Mouse (Mus musculus): ENCODE measurements around the gene Ptprd. TPM values are rescaled to one million over a fixed set of nuclear protein-coding genes. Genes with fewer than 3 reads are reported as not detected.

The Ptprd gene
- polyA plus RNA-seq, 1 experiment from 2014 or later: 14.0 TPM

DNA sequence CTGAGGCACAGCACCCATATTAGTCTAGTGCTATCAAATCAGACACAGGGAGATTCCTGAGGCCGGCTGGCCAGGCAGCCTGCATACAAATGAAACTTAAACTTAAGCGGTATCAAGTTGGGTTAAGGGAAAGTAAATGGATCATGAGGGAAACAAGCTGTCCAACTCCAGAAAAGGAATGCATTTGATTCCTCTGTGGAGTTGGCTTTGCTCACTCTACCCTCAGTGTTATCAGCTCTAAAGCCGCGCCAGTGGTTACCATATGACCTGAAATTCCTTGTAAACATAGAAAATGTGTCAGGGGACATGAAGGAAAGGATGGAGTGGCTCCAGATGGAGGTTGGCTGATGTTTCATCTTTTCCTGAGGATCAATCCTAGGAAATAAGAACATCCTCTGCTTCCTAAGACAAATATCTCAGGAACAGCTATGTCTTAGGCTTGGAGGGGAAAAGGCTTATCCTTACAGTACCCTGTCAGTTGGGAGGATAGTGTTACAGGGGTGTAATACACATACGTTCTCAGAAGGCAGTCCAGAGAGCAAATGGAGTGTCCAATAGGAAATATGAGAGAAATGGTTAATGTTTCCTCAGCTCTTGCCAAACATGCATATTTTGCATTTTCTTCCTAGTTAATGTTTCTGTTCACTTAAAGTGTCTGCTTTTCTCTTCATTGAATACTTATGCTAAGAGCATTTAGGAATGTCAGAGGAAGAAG lies 697.7 kb downstream of the Ptprd start:
- H3K36me3 ChIP-seq (ENCODE audit: control insufficient read depth, insufficient read depth, low read length): no peaks in the 10 kb centered on the region
- H3K9me3 ChIP-seq (replicated peaks; ENCODE audit: control insufficient read depth, low read length): no peaks in the 10 kb centered on the region
- H3K27me3 ChIP-seq (ENCODE audit: control insufficient read depth, insufficient read depth, low read length): no peaks in the 10 kb centered on the region
- no peak overlapping the region for H3K27ac ChIP-seq (ENCODE audit: low read depth, low read length)
- no peak overlapping the region for H3K4me3 ChIP-seq (ENCODE audit: low read depth, low read length)
- ATAC-seq (replicated peaks; ENCODE audit: insufficient number of reproducible peaks, low FRiP score, low TSS enrichment): no peak
- H3K9ac ChIP-seq (ENCODE audit: low read depth, low read length): no peak overlapping the region
- H3K4me1 ChIP-seq (ENCODE audit: control insufficient read depth, insufficient read depth, low read length): no peaks in the 10 kb centered on the region
- WGBS (ENCODE audit: insufficient replicate concordance): 50% methylated on average over 5 of the region's 5 CpGs
- H3K4me2 ChIP-seq: no peak overlapping the region

DNA sequence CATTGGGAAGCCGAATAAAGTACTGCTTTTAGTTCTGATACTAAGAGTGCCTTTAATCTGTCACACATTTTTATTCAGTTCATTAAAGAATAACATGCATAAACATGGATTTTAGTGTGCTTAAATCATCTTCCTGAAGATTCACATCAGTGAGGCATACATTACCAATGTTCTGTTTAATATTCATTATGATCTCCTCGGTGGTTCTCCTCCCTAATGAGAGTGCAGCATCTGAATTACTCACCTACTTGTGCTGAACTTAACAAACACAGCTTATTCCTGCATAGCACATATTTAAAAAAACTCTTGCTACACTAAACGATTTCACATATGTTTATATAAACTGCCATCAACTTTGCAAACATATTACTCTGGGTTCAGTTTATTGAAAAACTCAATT lies 698.7 kb downstream of the Ptprd start:
- no peak overlapping the region for H3K9ac ChIP-seq (ENCODE audit: low read depth, low read length)
- H3K27ac ChIP-seq (ENCODE audit: low read depth, low read length): no peak overlapping the region
- WGBS (ENCODE audit: insufficient replicate concordance): 76% methylated on average over 3 of the region's 3 CpGs
- no peak overlapping the region for H3K4me3 ChIP-seq (ENCODE audit: low read depth, low read length)
- H3K27me3 ChIP-seq (ENCODE audit: control insufficient read depth, insufficient read depth, low read length): no peaks in the 10 kb centered on the region
- no peak for ATAC-seq (replicated peaks; ENCODE audit: insufficient number of reproducible peaks, low FRiP score, low TSS enrichment)
- H3K4me1 ChIP-seq (ENCODE audit: control insufficient read depth, insufficient read depth, low read length): no peaks in the 10 kb centered on the region
- H3K9me3 ChIP-seq (replicated peaks; ENCODE audit: control insufficient read depth, low read length): no peaks in the 10 kb centered on the region
- no peak overlapping the region for H3K4me2 ChIP-seq
- H3K36me3 ChIP-seq (ENCODE audit: control insufficient read depth, insufficient read depth, low read length): no peaks in the 10 kb centered on the region

DNA sequence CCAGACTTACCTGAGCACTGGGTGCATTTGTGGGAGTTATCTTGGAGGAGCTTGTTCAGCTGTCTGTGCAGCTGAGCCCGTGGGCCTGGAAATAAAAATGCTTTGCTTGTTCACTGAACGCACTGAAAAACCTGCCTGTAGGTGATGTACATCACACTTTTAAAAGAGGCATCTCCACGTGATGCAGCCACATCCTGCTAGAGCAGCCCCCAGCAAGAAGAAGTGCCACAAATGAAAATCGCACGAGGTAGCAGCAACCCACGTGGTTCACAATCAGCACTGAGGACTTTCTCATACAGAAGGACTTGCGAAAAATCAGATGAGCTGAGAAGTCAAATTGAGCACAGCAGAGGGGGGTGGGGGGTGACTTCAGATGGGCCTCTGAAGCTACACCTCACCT lies 757.7 kb downstream of the Ptprd start:
- Histone ChIP-seq H3K4me2 (no peak overlapping the region), H3K4me1 (ENCODE audit: control insufficient read depth, insufficient read depth, low read length) (no peaks in the 10 kb centered on the region), H3K9ac (ENCODE audit: low read depth, low read length) (no peak overlapping the region), H3K27ac (ENCODE audit: low read depth, low read length) (no peak overlapping the region), H3K4me3 (ENCODE audit: low read depth, low read length) (no peak overlapping the region), H3K27me3 (ENCODE audit: control insufficient read depth, insufficient read depth, low read length) (no peaks in the 10 kb centered on the region), H3K9me3 (replicated peaks; ENCODE audit: control insufficient read depth, low read length) (no peaks in the 10 kb centered on the region), H3K36me3 (ENCODE audit: control insufficient read depth, insufficient read depth, low read length) (no peaks in the 10 kb centered on the region)
- 70% methylated on average over 7 of the region's 7 CpGs for WGBS (ENCODE audit: insufficient replicate concordance)
- ATAC-seq (replicated peaks; ENCODE audit: insufficient number of reproducible peaks, low FRiP score, low TSS enrichment): no peak

DNA sequence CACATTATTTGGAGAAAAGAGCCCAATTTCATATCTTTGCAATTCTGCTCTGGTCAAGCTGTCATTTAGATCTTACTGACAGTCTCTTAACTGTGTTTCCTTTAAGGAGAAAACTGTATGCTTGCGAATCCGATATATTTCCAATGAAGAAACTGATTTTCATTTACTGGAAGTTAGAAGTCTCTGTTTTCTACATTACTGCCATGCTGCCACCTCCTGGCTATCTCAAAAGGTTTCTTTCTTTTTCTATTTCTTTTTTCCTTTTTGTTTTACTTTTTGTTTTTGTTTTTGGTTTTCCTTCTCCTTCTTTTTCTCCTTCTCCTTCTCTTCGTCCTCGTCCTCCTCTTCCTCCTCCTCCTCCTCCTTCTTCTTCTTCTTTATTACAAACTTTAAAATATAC lies 812.6 kb downstream of the Ptprd start:
- no peaks in the 10 kb centered on the region for H3K9me3 ChIP-seq (replicated peaks; ENCODE audit: control insufficient read depth, low read length)
- no peaks in the 10 kb centered on the region for H3K27me3 ChIP-seq (ENCODE audit: control insufficient read depth, insufficient read depth, low read length)
- no peak for ATAC-seq (replicated peaks; ENCODE audit: insufficient number of reproducible peaks, low FRiP score, low TSS enrichment)
- H3K27ac ChIP-seq (ENCODE audit: low read depth, low read length): no peak overlapping the region
- H3K9ac ChIP-seq (ENCODE audit: low read depth, low read length): no peak overlapping the region
- no peaks in the 10 kb centered on the region for H3K36me3 ChIP-seq (ENCODE audit: control insufficient read depth, insufficient read depth, low read length)
- no peak overlapping the region for H3K4me2 ChIP-seq
- whole genome bisulfite sequencing (ENCODE audit: insufficient replicate concordance): 82% methylated on average over 4 of the region's 4 CpGs
- H3K4me1 ChIP-seq (ENCODE audit: control insufficient read depth, insufficient read depth, low read length): no peaks in the 10 kb centered on the region
- no peak overlapping the region for H3K4me3 ChIP-seq (ENCODE audit: low read depth, low read length)

DNA sequence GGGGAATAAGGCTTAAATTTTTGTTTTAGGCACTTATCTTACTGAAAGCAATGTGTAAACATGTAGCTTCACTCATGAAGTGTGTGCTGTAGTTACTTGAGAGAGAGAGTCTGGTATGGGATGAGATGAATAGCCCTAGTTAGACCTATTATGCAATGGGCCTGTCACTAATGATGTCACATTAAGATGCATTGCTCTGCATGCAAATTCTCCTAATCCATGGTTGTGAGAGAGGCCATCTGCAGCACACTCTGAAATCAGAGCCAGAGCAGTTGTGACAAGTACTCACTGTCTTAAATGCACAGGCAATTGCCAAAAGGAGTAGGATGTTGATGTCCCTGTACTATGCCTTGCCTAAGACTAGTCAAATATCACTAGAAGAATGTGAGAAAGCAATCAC lies 850.0 kb downstream of the Ptprd start:
- Histone ChIP-seq H3K9me3 (replicated peaks; ENCODE audit: control insufficient read depth, low read length) (no peaks in the 10 kb centered on the region), H3K36me3 (ENCODE audit: control insufficient read depth, insufficient read depth, low read length) (no peaks in the 10 kb centered on the region), H3K27me3 (ENCODE audit: control insufficient read depth, insufficient read depth, low read length) (no peaks in the 10 kb centered on the region), H3K27ac (ENCODE audit: low read depth, low read length) (no peak overlapping the region), H3K4me2 (no peak overlapping the region), H3K9ac (ENCODE audit: low read depth, low read length) (no peak overlapping the region), H3K4me3 (ENCODE audit: low read depth, low read length) (no peak overlapping the region), H3K4me1 (ENCODE audit: control insufficient read depth, insufficient read depth, low read length) (no peaks in the 10 kb centered on the region)
- ATAC-seq (replicated peaks; ENCODE audit: insufficient number of reproducible peaks, low FRiP score, low TSS enrichment): no peak

DNA sequence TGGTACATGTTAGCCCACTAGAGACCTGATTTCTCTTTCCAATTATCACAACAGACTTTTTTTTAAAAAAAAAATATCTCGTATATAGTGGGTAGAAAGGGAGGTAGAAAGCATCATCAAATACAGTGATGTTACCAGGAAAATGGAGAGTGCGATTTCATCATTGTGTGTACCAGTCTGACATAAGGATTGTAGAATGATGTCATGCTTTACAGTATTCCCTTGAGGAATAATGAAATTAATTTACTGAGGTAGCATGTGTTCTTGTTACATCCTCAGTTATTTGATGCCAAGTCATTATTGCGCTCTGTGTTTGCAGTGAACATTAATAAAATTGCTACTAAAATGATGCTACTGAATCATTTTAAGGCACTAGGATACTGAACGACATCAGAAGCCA lies 884.6 kb downstream of the Ptprd start:
- no peaks in the 10 kb centered on the region for H3K9me3 ChIP-seq (replicated peaks; ENCODE audit: control insufficient read depth, low read length)
- no peak overlapping the region for H3K9ac ChIP-seq (ENCODE audit: low read depth, low read length)
- no peak overlapping the region for H3K4me2 ChIP-seq
- 78% methylated on average over 4 of the region's 4 CpGs for WGBS (ENCODE audit: insufficient replicate concordance)
- H3K4me1 ChIP-seq (ENCODE audit: control insufficient read depth, insufficient read depth, low read length): no peaks in the 10 kb centered on the region
- no peak for ATAC-seq (replicated peaks; ENCODE audit: insufficient number of reproducible peaks, low FRiP score, low TSS enrichment)
- H3K27ac ChIP-seq (ENCODE audit: low read depth, low read length): no peak overlapping the region
- no peaks in the 10 kb centered on the region for H3K27me3 ChIP-seq (ENCODE audit: control insufficient read depth, insufficient read depth, low read length)
- H3K4me3 ChIP-seq (ENCODE audit: low read depth, low read length): no peak overlapping the region
- H3K36me3 ChIP-seq (ENCODE audit: control insufficient read depth, insufficient read depth, low read length): no peaks in the 10 kb centered on the region

DNA sequence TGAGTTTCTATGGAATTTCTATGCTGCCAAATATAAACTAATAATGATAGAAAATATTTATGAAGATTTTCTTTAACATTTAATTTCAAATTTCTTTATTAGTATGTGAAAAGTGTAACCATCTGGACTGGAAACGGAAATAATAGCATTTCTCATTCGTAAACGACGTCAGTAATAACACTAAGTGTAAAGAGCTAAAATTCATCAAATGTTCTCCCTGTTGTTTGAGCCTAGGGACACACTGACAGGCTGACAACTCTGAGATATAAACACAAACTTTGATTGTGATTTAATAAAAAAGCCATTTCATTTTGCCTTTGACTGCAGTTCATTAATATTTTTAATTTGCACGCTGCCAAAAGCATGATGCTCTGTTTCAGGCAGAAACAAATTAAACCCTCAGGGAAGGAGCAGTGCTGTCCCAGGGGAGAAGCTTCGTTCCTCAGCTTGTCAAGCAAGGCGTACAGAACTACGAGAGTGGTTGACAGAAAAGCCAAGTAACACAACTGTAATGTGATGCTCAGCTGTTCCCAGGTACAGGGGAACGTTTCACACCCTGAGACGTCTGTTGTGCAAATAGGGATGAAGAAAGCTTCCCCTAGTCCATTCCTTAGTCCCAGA lies 894.6 kb downstream of the Ptprd start:
- H3K4me1 ChIP-seq (ENCODE audit: control insufficient read depth, insufficient read depth, low read length): no peaks in the 10 kb centered on the region
- no peaks in the 10 kb centered on the region for H3K27me3 ChIP-seq (ENCODE audit: control insufficient read depth, insufficient read depth, low read length)
- no peak overlapping the region for H3K9ac ChIP-seq (ENCODE audit: low read depth, low read length)
- H3K9me3 ChIP-seq (replicated peaks; ENCODE audit: control insufficient read depth, low read length): no peaks in the 10 kb centered on the region
- no peak overlapping the region for H3K4me3 ChIP-seq (ENCODE audit: low read depth, low read length)
- no peak overlapping the region for H3K27ac ChIP-seq (ENCODE audit: low read depth, low read length)
- H3K36me3 ChIP-seq (ENCODE audit: control insufficient read depth, insufficient read depth, low read length): no peaks in the 10 kb centered on the region
- H3K4me2 ChIP-seq: no peak overlapping the region
- 62% methylated on average over 10 of the region's 10 CpGs for WGBS (ENCODE audit: insufficient replicate concordance)
- no peak for ATAC-seq (replicated peaks; ENCODE audit: insufficient number of reproducible peaks, low FRiP score, low TSS enrichment)

DNA sequence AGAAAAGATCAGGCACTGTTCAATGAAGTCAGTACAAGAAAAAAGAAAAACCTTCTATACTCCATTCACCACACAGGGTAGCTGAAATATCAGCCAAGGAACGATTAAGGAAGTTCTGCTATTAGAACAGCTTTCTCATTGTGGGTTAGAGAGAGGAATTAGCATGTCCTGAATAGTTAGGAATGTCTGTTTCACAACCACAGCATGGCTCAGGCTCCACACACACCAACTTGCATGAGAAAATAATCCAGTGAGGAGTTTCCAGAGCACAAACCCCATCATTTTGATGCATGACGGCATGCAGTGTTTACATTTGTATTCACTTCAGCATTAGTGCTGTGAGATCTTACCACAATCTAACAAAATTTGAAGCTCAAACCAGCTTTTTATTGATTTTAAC lies 895.1 kb downstream of the Ptprd start:
- Histone ChIP-seq H3K4me2 (no peak overlapping the region), H3K27me3 (ENCODE audit: control insufficient read depth, insufficient read depth, low read length) (no peaks in the 10 kb centered on the region), H3K4me1 (ENCODE audit: control insufficient read depth, insufficient read depth, low read length) (no peaks in the 10 kb centered on the region), H3K27ac (ENCODE audit: low read depth, low read length) (no peak overlapping the region), H3K9ac (ENCODE audit: low read depth, low read length) (no peak overlapping the region), H3K9me3 (replicated peaks; ENCODE audit: control insufficient read depth, low read length) (no peaks in the 10 kb centered on the region), H3K36me3 (ENCODE audit: control insufficient read depth, insufficient read depth, low read length) (no peaks in the 10 kb centered on the region), H3K4me3 (ENCODE audit: low read depth, low read length) (no peak overlapping the region)
- ATAC-seq (replicated peaks; ENCODE audit: insufficient number of reproducible peaks, low FRiP score, low TSS enrichment): no peak
- WGBS (ENCODE audit: insufficient replicate concordance): 72% methylated on average over 2 of the region's 2 CpGs
